Mouse (Mus musculus): ENCODE measurements around the gene Rinl.
A peak's percentile ranks its signal among the peaks of the same experiment; 100 is the strongest.

The Rinl gene

GRCm38 (mm10) chr7:28788307-28789195 is at the start of gene Rinl:
Rinl (plus strand) TSS chr7:28788969.
- DNase-seq (ENCODE audit: low spot score in 2 of 2): no peak

- DNase-seq (ENCODE audit: low spot score in 2 of 2): no peak
Measured at GRCm38 (mm10) chr7:28739829-28740228, 48.9 kb upstream of the Rinl start.

- no peak for DNase-seq (ENCODE audit: low spot score in 2 of 2)
Measured at GRCm38 (mm10) chr7:28740949-28741348, 47.8 kb upstream of the Rinl start.

GRCm38 (mm10) chr7:28741368-28741708 is 47.4 kb upstream of the Rinl start:
- DNase-seq (ENCODE audit: low spot score in 2 of 2): no peak

GRCm38 (mm10) chr7:28741709-28742438 is 46.9 kb upstream of the Rinl start, which contains the start of the genes Mrps12 and Sars2:
Mrps12 (minus strand) TSS chr7:28741820.
Sars2 (plus strand) TSS chr7:28741992.
- peak; percentile 91 for DNase-seq (ENCODE audit: low spot score in 2 of 2)

- no peak for DNase-seq (ENCODE audit: low spot score in 2 of 2)
Measured at GRCm38 (mm10) chr7:28749935-28750334, 38.8 kb upstream of the Rinl start.

- no peak for DNase-seq (ENCODE audit: low spot score in 2 of 2)
Measured at GRCm38 (mm10) chr7:28756079-28756478, 32.7 kb upstream of the Rinl start, which contains the start of gene Ccer2. Ccer2 (plus strand) TSS chr7:28756174.

- DNase-seq (ENCODE audit: low spot score in 2 of 2): no peak
Measured at GRCm38 (mm10) chr7:28758623-28759022, 30.1 kb upstream of the Rinl start.

GRCm38 (mm10) chr7:28761907-28762306 is 26.9 kb upstream of the Rinl start:
- DNase-seq (ENCODE audit: low spot score in 2 of 2): no peak

GRCm38 (mm10) chr7:28765211-28765610 is 23.6 kb upstream of the Rinl start:
- DNase-seq (ENCODE audit: low spot score in 2 of 2): no peak

GRCm38 (mm10) chr7:28766173-28766879 is 22.4 kb upstream of the Rinl start, which contains the start of gene Sirt2:
Sirt2 (plus strand) TSS chr7:28766735.
- DNase-seq (ENCODE audit: low spot score in 2 of 2): peak; percentile 95 to 96

- DNase-seq (ENCODE audit: low spot score in 2 of 2): no peak
Measured at GRCm38 (mm10) chr7:28766910-28767309, 21.9 kb upstream of the Rinl start.

GRCm38 (mm10) chr7:28767462-28767965 is 21.3 kb upstream of the Rinl start, which contains the start of gene Nfkbib:
Nfkbib (minus strand) TSS chr7:28767512.
- no peak for DNase-seq (ENCODE audit: low spot score in 2 of 2)

- no peak for DNase-seq (ENCODE audit: low spot score in 2 of 2)
Measured at GRCm38 (mm10) chr7:28769414-28769958, 19.3 kb upstream of the Rinl start.

GRCm38 (mm10) chr7:28770309-28770708 is 18.5 kb upstream of the Rinl start:
- no peak for DNase-seq (ENCODE audit: low spot score in 2 of 2)

GRCm38 (mm10) chr7:28771867-28772266 is 16.9 kb upstream of the Rinl start:
- no peak for DNase-seq (ENCODE audit: low spot score in 2 of 2)

- DNase-seq (ENCODE audit: low spot score in 2 of 2): no peak
Measured at GRCm38 (mm10) chr7:28773163-28773562, 15.6 kb upstream of the Rinl start.

- DNase-seq (ENCODE audit: low spot score in 2 of 2): no peak
Measured at GRCm38 (mm10) chr7:28774164-28774563, 14.6 kb upstream of the Rinl start.

- no peak for DNase-seq (ENCODE audit: low spot score in 2 of 2)
Measured at GRCm38 (mm10) chr7:28775129-28775528, 13.6 kb upstream of the Rinl start.

- no peak for DNase-seq (ENCODE audit: low spot score in 2 of 2)
Measured at GRCm38 (mm10) chr7:28778825-28779224, 9.9 kb upstream of the Rinl start.

- DNase-seq (ENCODE audit: low spot score in 2 of 2): peak; percentile 83 to 93
Measured at GRCm38 (mm10) chr7:28780067-28780658, 8.6 kb upstream of the Rinl start.

Measured in urinary bladder, postnatal 4 days (tissue).